Mouse (Mus musculus) heart, postnatal 0 days (tissue): ENCODE data around the gene Ppp1r12a.

ENCODE experiments used
- CTCF ChIP-seq: IDR thresholded peaks from 2 replicates; pipeline ENCODE4 v1.5.1; 2016; ENCODE audit warnings: antibody characterized with exemption, control low read depth, low read depth
- EP300 ChIP-seq: IDR thresholded peaks from 2 replicates; pipeline ENCODE4 v1.6.1; 2016; ENCODE audit warnings: antibody characterized with exemption, low read depth

- TF ChIP-seq EP300 (no peak), CTCF (no peak)
These were observed 34.1 kb downstream of the Ppp1r12a start for GRCm38 (mm10) chr10:108196124-108196523.
